Mouse (Mus musculus) heart, postnatal 14 days (tissue): Measurements from ENCODE around the gene Kpna2. TPM values are rescaled to one million over a fixed set of nuclear protein-coding genes. Genes with fewer than 3 reads are reported as not detected.

Experiments used
- DNase-seq, 2 experiments: peaks; one replicate each; pipeline ENCODE4 v3.0.0; 2021 to 2022
- intact Hi-C: fragments of 180-260 bp; cut with DNase I; formaldehyde crosslinking; loops from one replicate; pipeline ENCODE4 v1.15.1; 2025
- total RNA-seq, 2 experiments: library from RNA; stranded (reverse); gene quantifications; 2 replicates each; pipeline ENCODE4 v1.2.3; 2021

Gene Kpna2
- total RNA-seq, 2 experiments from 2014 or later, result 84.2 to 103 TPM

GRCm38 (mm10) chr11:106954566-106954965, 44.8 kb downstream of the Kpna2 start:
- no peak for DNase-seq
- intact Hi-C loops, result no loop called here

- no peak for DNase-seq
- intact Hi-C loops, result no loop called here
Observed at GRCm38 (mm10) chr11:106954116-106954515, 45.2 kb downstream of the Kpna2 start.

Other genes with a start within 250 kb of the Kpna2 start
- gene Pecam1, start 248.9 kb downstream of the Kpna2 start, total RNA-seq, result 100 to 1,000 TPM; 173 to 180 TPM
- 1 to 10 TPM; 1.3 to 1.4 TPM for gene Milr1, start 248.3 kb downstream of the Kpna2 start, total RNA-seq
- gene Polg2, start 220.0 kb downstream of the Kpna2 start, total RNA-seq, result 1 to 10 TPM; 3.8 to 4.1 TPM
- 100 to 1,000 TPM; 425 to 428 TPM for gene Ddx5, start 210.4 kb downstream of the Kpna2 start, total RNA-seq
- gene Cep95, start 210.3 kb downstream of the Kpna2 start, total RNA-seq, result 1 to 10 TPM; 8.2 to 8.3 TPM
- gene Smurf2, start 78.8 kb downstream of the Kpna2 start, total RNA-seq, result 10 to 100 TPM; 36.4 to 39.4 TPM
- 1 to 10 TPM; 1.8 to 2.7 TPM for gene 1810010H24Rik, start 26.1 kb upstream of the Kpna2 start, total RNA-seq
- 10 to 100 TPM; 34.8 to 38.6 TPM for gene Bptf, start 132.6 kb upstream of the Kpna2 start, total RNA-seq
- gene Nol11, start 189.8 kb upstream of the Kpna2 start, total RNA-seq, result 10 to 100 TPM; 17.2 to 19.4 TPM